ENCODE assay signal across 20 mouse cellular contexts in the genomic region with DNA sequence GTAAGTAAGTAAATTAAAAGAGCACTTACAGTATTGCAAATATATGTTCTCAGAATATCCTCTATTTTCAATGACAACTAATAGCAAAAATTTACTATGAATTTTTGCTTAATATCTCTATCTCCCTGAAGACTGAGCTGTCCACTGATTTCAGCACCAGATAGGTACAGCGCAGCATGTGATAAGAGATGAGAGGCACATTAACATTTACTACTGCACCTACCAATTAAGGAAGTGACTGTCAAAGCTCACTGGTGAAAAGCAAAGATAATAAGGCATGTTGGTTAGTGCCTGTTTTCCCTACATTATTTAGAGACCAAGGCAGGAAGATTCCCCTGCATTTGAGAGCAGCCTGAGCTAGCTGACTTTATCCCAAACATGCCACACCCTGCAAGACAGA. TPM values are rescaled to one million over a fixed set of nuclear protein-coding genes. Genes with fewer than 3 reads are reported as not detected.
DNase-seq lines count a peak whose midpoint lies in the region; ATAC-seq and TF ChIP-seq lines count a peak whose summit lies in the region.
"Had no signal": no experiment of that assay in that cellular context is flagged by ENCODE, and none has a peak within 500 bp of the region (broad histone marks: within the 10 kb centered on the region; RNA-seq: fewer than 3 reads in every experiment).

No protein-coding gene starts in this region.

- no peaks in the 10 kb centered on the region for H3K27me3 ChIP-seq in G1E (ENCODE audit: insufficient read depth, low read length)
- H3K27me3 ChIP-seq in MEL (ENCODE audit: control insufficient read depth in 1 of 2, insufficient read depth in 2 of 2, low read length in 2 of 2) = no peaks in the 10 kb centered on the region
- H3K27me3 ChIP-seq: CH12.LX, Patski had no signal

- peaks cover 19% of the 10 kb centered on the region for H3K79me2 ChIP-seq in MEL (ENCODE audit: control insufficient read depth, insufficient read depth, low read length, poor library complexity)

- no peak for TF ChIP-seq POLR2A in MEL (IDR thresholded peaks at IDR 0.05; ENCODE audit: control insufficient read depth in 1 of 2, insufficient read depth in 1 of 2, low read depth in 1 of 2, low read length in 2 of 2, poor library complexity in 1 of 2)

- H3K4me3 ChIP-seq in G1E (ENCODE audit: low read depth, low read length) = no peak overlapping the region; the same call in 1 of the 2 replicates
- no peak overlapping the region for H3K4me3 ChIP-seq in MEL (ENCODE audit: control insufficient read depth in 1 of 2, insufficient read depth in 1 of 2, low read depth in 2 of 2, low read length in 2 of 2)

- DNase-seq in G1E (ENCODE audit: low spot score) = no peak
- peak; percentile 46 for DNase-seq in MEL (ENCODE audit: low read depth, low spot score)
- no peak for DNase-seq in lung, postnatal 4 days
- DNase-seq in gastrocnemius, adult 18-20 months (ENCODE audit: low spot score) = no peak
- DNase-seq: adrenal gland, adult 2 months; adrenal gland, adult 8-10 months; adrenal gland, postnatal 10 days; adrenal gland, postnatal 14 days; adrenal gland, postnatal 25 days; adrenal gland, postnatal 36 days; B cell, adult 2 months; cerebellum, adult 11 months; cerebellum, adult 11-12 months; cerebellum, adult 18-20 months; cerebellum, adult 2 months; cerebellum, adult 8-10 months had no signal

- no peak for TF ChIP-seq RAD21 in MEL (IDR thresholded peaks at IDR 0.05; ENCODE audit: low read depth, low read length)

- no peak overlapping the region for H3K9ac ChIP-seq in MEL (ENCODE audit: control insufficient read depth, low read depth, low read length, poor library complexity, severe bottlenecking)

- TF ChIP-seq CTCF in G1E (IDR thresholded peaks at IDR 0.05; ENCODE audit: low read depth, low read length) = no peak
- TF ChIP-seq CTCF in MEL (IDR thresholded peaks at IDR 0.05 in 2 of 3, conservative IDR thresholded peaks at IDR 0.05 in 1 of 3; ENCODE audit: control insufficient read depth in 1 of 3, insufficient read depth in 1 of 3, low read depth in 2 of 3, low read length in 3 of 3, poor library complexity in 1 of 3, severe bottlenecking in 1 of 3) = no peak

- H3K36me3 ChIP-seq in G1E (replicated peaks) = peaks cover 77% of the 10 kb centered on the region
- H3K36me3 ChIP-seq in MEL (ENCODE audit: control insufficient read depth in 1 of 2, insufficient read depth in 2 of 2, low read length in 2 of 2) = peaks cover 15 to 26% of the 10 kb centered on the region in 2 experiments

- H3K9me3 ChIP-seq in G1E (replicated peaks) (no peaks in the 10 kb centered on the region), MEL (replicated peaks; ENCODE audit: insufficient read depth, low read length) (no peaks in the 10 kb centered on the region)

- peak; percentile 75 for ATAC-seq in G1E (ENCODE audit: extremely low read depth, insufficient number of reproducible peaks, low FRiP score, poor library complexity, severe bottlenecking)
- ATAC-seq: activated CD4-positive, CD25-positive, alpha-beta regulatory T cell, adult 4 months; CD4-positive, CD25-positive, alpha-beta regulatory T cell, adult 4 months; Patski had no signal

- peak overlapping the region; percentile 27 for H3K27ac ChIP-seq in MEL (ENCODE audit: control insufficient read depth, low read depth, low read length)

- peak; percentile 67 to 78 for TF ChIP-seq EP300 in MEL (IDR thresholded peaks at IDR 0.05; ENCODE audit: low read depth in 1 of 2, low read length in 2 of 2)

- H3K4me1 ChIP-seq in G1E (ENCODE audit: insufficient read depth, low read depth, low read length) = peaks cover 38% of the 10 kb centered on the region
- peaks cover 6 to 19% of the 10 kb centered on the region in 2 experiments for H3K4me1 ChIP-seq in MEL (ENCODE audit: control insufficient read depth in 1 of 2, insufficient read depth in 2 of 2, low read length in 2 of 2)

TF ChIP-seq in MEL, 35 proteins besides CTCF, POLR2A, EP300 and RAD21 (continues in another document):
- TF ChIP-seq ZMIZ1 (IDR thresholded peaks at IDR 0.05; ENCODE audit: low read depth, low read length) = no peak
- no peak for TF ChIP-seq MYC (IDR thresholded peaks at IDR 0.05; ENCODE audit: low read depth, low read length)
- no peak for TF ChIP-seq USF2 (IDR thresholded peaks at IDR 0.05; ENCODE audit: borderline replicate concordance in 1 of 2, insufficient read depth in 1 of 2, low read depth in 1 of 2, low read length in 2 of 2)
- TF ChIP-seq USF1 (IDR thresholded peaks at IDR 0.05; ENCODE audit: low read depth, low read length) = no peak
- TF ChIP-seq ELF1 (IDR thresholded peaks at IDR 0.05; ENCODE audit: low read depth, low read length) = peak; percentile 55; the same call in 1 of the 2 replicates
- TF ChIP-seq HCFC1 (IDR thresholded peaks at IDR 0.05; ENCODE audit: low read depth, low read length) = no peak
- TF ChIP-seq SIN3A (IDR thresholded peaks at IDR 0.05; ENCODE audit: low read length) = peak; percentile 74
- no peak for TF ChIP-seq UBTF (IDR thresholded peaks at IDR 0.05; ENCODE audit: borderline replicate concordance, insufficient read depth, low read depth, low read length)
- TF ChIP-seq NELFE (IDR thresholded peaks at IDR 0.05; ENCODE audit: low read depth, low read length) = no peak
- TF ChIP-seq NRF1 (IDR thresholded peaks at IDR 0.05; ENCODE audit: insufficient read depth, low read depth, low read length, poor library complexity, severe bottlenecking) = no peak
- no peak for TF ChIP-seq ZC3H11A (IDR thresholded peaks at IDR 0.05; ENCODE audit: low read depth, low read length)
- TF ChIP-seq TAL1 (IDR thresholded peaks at IDR 0.05; ENCODE audit: low read length) = peak; percentile 10; the same call in 1 of the 2 replicates
- peak; percentile 42; the same call in 1 of the 2 replicates for TF ChIP-seq ETS1 (IDR thresholded peaks at IDR 0.05; ENCODE audit: low read depth, low read length)
- no peak for TF ChIP-seq CHD1 (IDR thresholded peaks at IDR 0.05; ENCODE audit: low read depth, low read length)
- TF ChIP-seq JUND (IDR thresholded peaks at IDR 0.05; ENCODE audit: low read depth, low read length) = no peak
- no peak for TF ChIP-seq POLR2AphosphoS2 (IDR thresholded peaks at IDR 0.05; ENCODE audit: low read length)
- peak; percentile 69 for TF ChIP-seq TCF12 (IDR thresholded peaks at IDR 0.05; ENCODE audit: low read depth, low read length)
- TF ChIP-seq TBP (IDR thresholded peaks at IDR 0.05; ENCODE audit: low read depth, low read length) = no peak
- TF ChIP-seq RCOR1 (IDR thresholded peaks at IDR 0.05; ENCODE audit: low read depth, low read length) = peak; percentile 57
- no peak for TF ChIP-seq KAT2A (conservative IDR thresholded peaks at IDR 0.05; ENCODE audit: low read depth, low read length)
- TF ChIP-seq MEF2A (IDR thresholded peaks at IDR 0.05; ENCODE audit: extremely low read depth, insufficient replicate concordance, low read depth, low read length, poor library complexity, severe bottlenecking) = no peak
- no peak for TF ChIP-seq SMC3 (IDR thresholded peaks at IDR 0.05; ENCODE audit: low read depth, low read length)
- no peak for TF ChIP-seq ZNF384 (IDR thresholded peaks at IDR 0.05; ENCODE audit: low read depth, low read length)
- TF ChIP-seq POLR2AphosphoS5 (IDR thresholded peaks at IDR 0.05; ENCODE audit: borderline replicate concordance, low read depth, low read length) = no peak
- no peak for TF ChIP-seq MAX (IDR thresholded peaks at IDR 0.05; ENCODE audit: low read length)
- peak; percentile 96 for TF ChIP-seq GATA1 (IDR thresholded peaks at IDR 0.05; ENCODE audit: low read depth, low read length)
- TF ChIP-seq GABPA (IDR thresholded peaks at IDR 0.05; ENCODE audit: low read depth, low read length) = no peak
- TF ChIP-seq MAZ (IDR thresholded peaks at IDR 0.05; ENCODE audit: low read depth, low read length) = no peak
- TF ChIP-seq MAFK (IDR thresholded peaks at IDR 0.05; ENCODE audit: borderline replicate concordance, low read depth, low read length) = no peak
- TF ChIP-seq CHD2 (IDR thresholded peaks at IDR 0.05; ENCODE audit: low read length) = no peak
- peak; percentile 79 for TF ChIP-seq MXI1 (IDR thresholded peaks at IDR 0.05; ENCODE audit: low read depth, low read length)
- no peak for TF ChIP-seq MYB (IDR thresholded peaks at IDR 0.05; ENCODE audit: low read depth, low read length)
- TF ChIP-seq E2F4 (IDR thresholded peaks at IDR 0.05; ENCODE audit: borderline replicate concordance, low read depth, low read length) = no peak
- no peak for TF ChIP-seq ZKSCAN1 (IDR thresholded peaks at IDR 0.05; ENCODE audit: low read depth, low read length)

RNA-seq across cellular contexts. Expression of a gene that starts 21.4 kb away (rescaled TPM):
- total RNA-seq in G1E (2014; fragmentation: Nextera tagmentation) = 222 and 247 TPM in 2 replicates
- total RNA-seq in G1E (2017) = 57.6 and 78.7 TPM in 2 replicates
- polyA plus RNA-seq in G1E (2012) = 16.0 and 22.6 TPM in 2 replicates
- total RNA-seq in MEL (2012; rRNA removed) = 46.5 and 47.5 TPM in 2 replicates
- 10 to 100 TPM; 73.5 to 85.6 TPM for polyA plus RNA-seq in MEL (2012; ENCODE audit: insufficient read depth in 1 of 2, insufficient read length in 2 of 2, low read depth in 1 of 2, low replicate concordance in 2 of 2, missing spikeins in 1 of 2)
- total RNA-seq in gastrocnemius, adult 18-20 months (2021) = 10 to 100 TPM; 26.9 to 29.6 TPM

RNA-seq across cellular contexts. Expression of a gene that starts 39.0 kb away (rescaled TPM):
- total RNA-seq in G1E (2014; fragmentation: Nextera tagmentation) (173 and 179 TPM in 2 replicates), G1E (2017) (189 and 225 TPM in 2 replicates), MEL (2012; rRNA removed) (87.1 and 97.3 TPM in 2 replicates)
- polyA plus RNA-seq in G1E (2012) (37.1 and 44.7 TPM in 2 replicates), MEL (2012; ENCODE audit: insufficient read depth in 1 of 2, insufficient read length in 2 of 2, low read depth in 1 of 2, low replicate concordance in 2 of 2, missing spikeins in 1 of 2) (100 to 1,000 TPM; 114 to 145 TPM)
- total RNA-seq in gastrocnemius, adult 18-20 months (2021) = 10 to 100 TPM; 13.0 to 14.2 TPM

RNA-seq across cellular contexts. Expression of a gene that starts 42.7 kb away (rescaled TPM):
- total RNA-seq in G1E (2014; fragmentation: Nextera tagmentation) (42.4 and 49.2 TPM in 2 replicates), G1E (2017) (42.9 and 43.0 TPM in 2 replicates), MEL (2012; rRNA removed) (35.1 and 39.0 TPM in 2 replicates)
- polyA plus RNA-seq in G1E (2012) (33.1 and 37.2 TPM in 2 replicates), MEL (2012; ENCODE audit: insufficient read depth in 1 of 2, insufficient read length in 2 of 2, low read depth in 1 of 2, low replicate concordance in 2 of 2, missing spikeins in 1 of 2) (10 to 100 TPM in 1 of 2 experiments, not detected in 1; 42.2 TPM)
- total RNA-seq in gastrocnemius, adult 18-20 months (2021) = 10 to 100 TPM; 48.6 to 51.3 TPM

RNA-seq across cellular contexts. Expression of a gene that starts 43.1 kb away (rescaled TPM):
- total RNA-seq in G1E (2014; fragmentation: Nextera tagmentation) (31.2 and 33.2 TPM in 2 replicates), G1E (2017) (13.8 and 14.9 TPM in 2 replicates), MEL (2012; rRNA removed) (2.9 and 3.0 TPM in 2 replicates)
- polyA plus RNA-seq in G1E (2012) (0.62 and 0.91 TPM in 2 replicates), MEL (2012; ENCODE audit: insufficient read depth in 1 of 2, insufficient read length in 2 of 2, low read depth in 1 of 2, low replicate concordance in 2 of 2, missing spikeins in 1 of 2) (1 to 10 TPM in 1 of 2 experiments, not detected in 1; 5.9 TPM)
- total RNA-seq in gastrocnemius, adult 18-20 months (2021) = 1 to 10 TPM; 2.3 TPM
